Mouse (Mus musculus) heart, postnatal 0 days (tissue): ENCODE data around the gene Irf2bpl.

Experiments
- CTCF ChIP-seq: IDR thresholded peaks from 2 replicates; pipeline ENCODE4 v1.5.1; 2016; ENCODE audit warnings: antibody characterized with exemption, control low read depth, low read depth
- EP300 ChIP-seq: IDR thresholded peaks from 2 replicates; pipeline ENCODE4 v1.6.1; 2016; ENCODE audit warnings: antibody characterized with exemption, low read depth

- TF ChIP-seq CTCF, result no peak
- no peak for TF ChIP-seq EP300
Observed at GRCm38 (mm10) chr12:86914756-86915155, 30.2 kb upstream of the Irf2bpl start.
